Mouse (Mus musculus): ENCODE measurements at regions not wholly inside any gene's neighbourhood (a gene's known extent, or its start where the extent isn't known, plus 50 kb on each side); places are given as distances from the start of the nearest gene placed in this dataset.

GRCm38 (mm10) chr10:17559980-17560379 is 163.0 kb upstream of the Cited2 start:
- TF ChIP-seq CTCF (IDR thresholded peaks at IDR 0.05; ENCODE audit: low read depth): no peak
- TF ChIP-seq EP300 (IDR thresholded peaks at IDR 0.05; ENCODE audit: low read depth): no peak

All from liver, embryonic 14.5 days (tissue).